Mouse (Mus musculus): ENCODE data around the gene Il1rap. TPM values are rescaled to one million over a fixed set of nuclear protein-coding genes. Genes with fewer than 3 reads are reported as not detected.

Gene Il1rap
- polyA plus RNA-seq, 1 experiment: not detected

DNA sequence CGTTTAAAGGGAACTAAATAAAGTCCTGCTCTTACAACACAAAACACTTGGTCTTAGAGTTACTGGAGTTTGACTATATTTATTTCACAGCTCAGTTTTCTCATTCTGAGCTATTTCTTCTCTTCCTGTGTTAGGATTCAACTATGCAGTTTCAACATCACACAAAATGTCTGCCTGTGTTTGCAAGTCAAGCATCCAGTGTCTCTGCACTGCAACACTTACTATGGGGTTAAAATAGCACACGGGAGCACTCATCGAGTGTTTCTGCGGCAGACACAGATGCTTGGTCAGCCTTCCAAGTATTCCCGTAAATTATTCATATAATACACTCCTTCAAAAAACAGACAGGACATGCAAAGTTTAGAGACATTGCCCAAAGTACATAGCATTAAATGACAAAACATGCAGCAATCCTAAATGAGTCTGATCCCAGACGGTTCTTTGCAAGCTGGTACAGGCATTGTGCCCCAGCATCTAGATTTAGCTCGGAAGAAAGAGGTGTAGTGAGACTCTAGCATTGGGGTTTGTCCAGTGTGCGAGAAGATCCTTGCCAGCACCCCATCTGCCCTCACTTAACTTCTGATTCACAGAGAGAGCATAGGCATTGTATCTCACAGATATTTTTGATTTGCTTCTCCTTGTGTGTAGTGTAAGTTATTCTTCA lies 119.1 kb downstream of the Il1rap start:
- no peak overlapping the region for H3K4me3 ChIP-seq (ENCODE audit: insufficient read depth, low read depth, low read length)
- TF ChIP-seq CTCF (IDR thresholded peaks at IDR 0.05; ENCODE audit: insufficient read depth, low read depth, low read length) (no peak), POLR2A (IDR thresholded peaks at IDR 0.05; ENCODE audit: insufficient read depth, low read depth, low read length) (no peak)
- 79% methylated on average over 8 of the region's 8 CpGs for WGBS

DNA sequence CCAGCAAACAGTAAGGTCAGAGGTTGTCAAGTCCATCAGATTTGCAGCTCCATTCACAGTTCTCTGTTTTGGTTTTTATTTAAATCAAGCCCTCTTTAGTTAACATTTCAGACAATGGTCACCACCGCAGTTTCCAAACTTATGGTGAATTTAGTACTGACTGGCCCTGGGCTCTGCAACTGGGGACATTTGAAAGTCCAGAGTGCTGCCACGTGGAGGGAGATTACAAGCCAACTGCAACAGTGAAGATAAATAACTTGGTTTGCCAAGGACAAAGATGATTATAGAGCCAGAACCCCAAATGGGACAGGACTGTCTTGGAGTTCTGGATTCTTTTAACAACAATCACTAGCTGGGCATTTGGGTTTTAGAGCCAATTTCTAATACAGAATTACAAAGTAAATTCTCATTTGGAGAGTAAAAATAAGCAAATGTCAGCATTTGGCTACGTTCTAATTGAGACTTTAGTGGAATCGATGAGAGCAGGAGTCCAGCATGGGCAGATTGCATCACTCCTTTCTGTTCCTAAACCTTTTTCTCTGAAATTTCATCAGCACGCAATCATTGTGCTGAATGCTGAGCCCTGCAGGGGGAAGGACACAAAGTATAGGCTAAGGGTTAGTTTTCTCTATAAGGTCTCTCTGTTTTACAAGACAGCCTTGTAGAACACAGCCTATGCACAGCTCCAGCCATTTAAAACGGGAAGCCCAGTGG lies 124.3 kb downstream of the Il1rap start:
- 64% methylated on average over 6 of the region's 6 CpGs for WGBS
- TF ChIP-seq POLR2A (IDR thresholded peaks at IDR 0.05; ENCODE audit: insufficient read depth, low read depth, low read length) (no peak), CTCF (IDR thresholded peaks at IDR 0.05; ENCODE audit: insufficient read depth, low read depth, low read length) (no peak)
- no peak overlapping the region for H3K4me3 ChIP-seq (ENCODE audit: insufficient read depth, low read depth, low read length)
- H3K4me1 ChIP-seq (ENCODE audit: control insufficient read depth, insufficient read depth, low read length): no peaks in the 10 kb centered on the region
- no peak overlapping the region for H3K27ac ChIP-seq (ENCODE audit: insufficient read depth, low read depth, low read length)

More for the DNA sequence above, 119.1 kb downstream of the Il1rap start:
- Histone ChIP-seq H3K27ac (ENCODE audit: insufficient read depth, low read depth, low read length) (no peak overlapping the region), H3K4me1 (ENCODE audit: control insufficient read depth, insufficient read depth, low read length) (no peaks in the 10 kb centered on the region)

DNA sequence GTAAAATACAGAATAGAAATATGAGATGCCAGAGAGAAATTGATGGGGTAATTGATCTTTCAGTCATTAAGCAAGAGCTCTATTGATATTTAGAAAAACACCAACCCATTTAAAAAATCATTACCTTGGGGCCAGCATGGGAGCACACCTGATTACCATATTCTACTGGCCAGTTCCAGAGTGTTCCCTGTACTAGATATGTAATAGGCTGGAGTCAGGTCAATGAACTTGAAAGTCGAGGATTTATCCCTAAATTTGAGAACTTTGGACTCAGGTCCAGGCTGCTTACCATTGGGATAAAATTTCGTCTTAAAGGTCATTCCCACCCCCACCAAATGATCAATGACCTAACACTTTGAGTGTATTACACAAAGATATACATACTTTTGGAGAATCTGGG lies 125.0 kb downstream of the Il1rap start:
- TF ChIP-seq CTCF (IDR thresholded peaks at IDR 0.05; ENCODE audit: insufficient read depth, low read depth, low read length) (no peak), POLR2A (IDR thresholded peaks at IDR 0.05; ENCODE audit: insufficient read depth, low read depth, low read length) (no peak)
- no peak overlapping the region for H3K27ac ChIP-seq (ENCODE audit: insufficient read depth, low read depth, low read length)
- no peaks in the 10 kb centered on the region for H3K4me1 ChIP-seq (ENCODE audit: control insufficient read depth, insufficient read depth, low read length)
- 88% methylated on average over 2 of the region's 2 CpGs for WGBS
- no peak overlapping the region for H3K4me3 ChIP-seq (ENCODE audit: insufficient read depth, low read depth, low read length)

DNA sequence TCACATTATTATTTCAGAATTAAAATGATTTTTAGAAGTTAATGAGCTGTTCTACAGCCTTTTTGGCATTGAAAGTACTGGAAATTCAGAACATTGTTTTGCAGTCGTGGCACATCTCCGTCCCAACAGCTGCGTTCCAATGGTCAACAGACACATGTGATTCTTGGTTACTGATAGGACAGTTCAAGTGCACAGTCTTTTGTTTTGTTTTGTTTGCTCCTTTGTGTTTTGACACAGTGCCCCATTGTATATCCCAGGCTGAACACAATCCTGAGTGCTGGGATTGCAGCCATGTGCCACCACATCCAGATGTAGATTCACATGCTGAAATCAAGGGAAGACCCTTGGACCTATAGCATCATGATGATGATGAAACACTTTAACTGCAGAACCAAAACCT lies 129.4 kb downstream of the Il1rap start:
- H3K27ac ChIP-seq (ENCODE audit: insufficient read depth, low read depth, low read length): no peak overlapping the region
- WGBS: 85% methylated on average over 3 of the region's 3 CpGs
- TF ChIP-seq POLR2A (IDR thresholded peaks at IDR 0.05; ENCODE audit: insufficient read depth, low read depth, low read length): no peak
- TF ChIP-seq CTCF (IDR thresholded peaks at IDR 0.05; ENCODE audit: insufficient read depth, low read depth, low read length): no peak
- no peak overlapping the region for H3K4me3 ChIP-seq (ENCODE audit: insufficient read depth, low read depth, low read length)
- no peaks in the 10 kb centered on the region for H3K4me1 ChIP-seq (ENCODE audit: control insufficient read depth, insufficient read depth, low read length)

DNA sequence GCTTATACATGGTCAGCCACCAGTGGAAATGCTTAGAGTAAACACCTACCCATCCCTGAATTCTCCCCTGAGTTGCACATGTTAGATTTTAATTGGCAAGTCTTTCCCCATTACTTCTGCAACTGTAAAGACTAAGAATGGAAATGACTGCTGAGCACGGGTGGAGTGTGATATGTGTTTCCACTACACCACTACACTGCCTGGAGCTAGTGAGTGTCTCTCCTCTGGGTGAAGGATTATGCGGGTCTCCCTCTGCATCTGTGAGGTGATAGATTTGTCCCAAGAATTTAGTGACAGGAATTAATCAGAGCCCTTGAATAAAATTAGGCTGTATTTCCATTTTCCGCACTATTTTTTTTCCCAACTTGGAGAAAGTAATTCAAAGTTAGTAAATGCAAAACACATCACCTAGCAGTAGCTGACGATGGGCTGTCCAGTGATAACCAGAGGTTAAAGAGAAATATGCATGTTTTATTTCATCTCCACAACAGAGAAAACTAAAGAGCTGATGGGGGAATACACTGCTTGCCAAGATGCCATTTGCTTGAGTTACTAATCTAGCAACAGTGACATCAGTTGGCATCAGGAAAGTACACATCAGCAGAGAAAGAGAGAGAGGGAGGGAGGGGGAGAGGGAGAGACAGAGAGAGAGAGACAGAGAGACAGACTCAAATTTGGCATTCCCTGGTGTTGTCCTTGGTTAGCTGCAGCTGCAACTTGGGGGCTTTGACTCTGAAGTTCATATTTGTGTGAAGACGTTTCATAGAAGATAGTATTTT lies 132.2 kb downstream of the Il1rap start:
- Histone ChIP-seq H3K4me1 (ENCODE audit: control insufficient read depth, insufficient read depth, low read length) (no peaks in the 10 kb centered on the region), H3K27ac (ENCODE audit: insufficient read depth, low read depth, low read length) (no peak overlapping the region), H3K4me3 (ENCODE audit: insufficient read depth, low read depth, low read length) (no peak overlapping the region)
- no peak for TF ChIP-seq POLR2A (IDR thresholded peaks at IDR 0.05; ENCODE audit: insufficient read depth, low read depth, low read length)
- TF ChIP-seq CTCF (IDR thresholded peaks at IDR 0.05; ENCODE audit: insufficient read depth, low read depth, low read length): no peak
- 73% methylated on average over 5 of the region's 5 CpGs for WGBS

DNA sequence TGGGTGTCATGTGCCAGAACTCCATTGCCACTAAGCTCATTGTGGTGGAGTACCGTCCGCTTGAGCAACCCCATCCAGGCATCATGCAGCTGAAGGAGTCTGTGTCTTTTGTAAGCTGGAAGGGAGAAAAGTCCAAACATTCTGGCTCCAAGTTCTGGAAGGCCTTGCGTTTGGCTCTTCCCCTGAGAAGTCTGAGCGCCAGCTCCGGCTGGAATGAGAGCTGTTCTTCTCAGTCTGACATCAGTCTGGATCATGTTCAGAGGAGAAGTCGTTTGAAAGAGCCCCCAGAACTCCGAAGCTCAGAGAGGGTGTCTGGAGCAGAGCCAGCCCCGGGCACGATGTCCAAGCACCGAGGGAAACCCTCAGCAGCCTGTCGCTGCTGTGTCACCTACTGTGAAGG lies 141.0 kb downstream of the Il1rap start:
- TF ChIP-seq POLR2A (IDR thresholded peaks at IDR 0.05; ENCODE audit: insufficient read depth, low read depth, low read length) (no peak), CTCF (IDR thresholded peaks at IDR 0.05; ENCODE audit: insufficient read depth, low read depth, low read length) (no peak)
- Histone ChIP-seq H3K27ac (ENCODE audit: insufficient read depth, low read depth, low read length) (no peak overlapping the region), H3K4me3 (ENCODE audit: insufficient read depth, low read depth, low read length) (no peak overlapping the region), H3K4me1 (ENCODE audit: control insufficient read depth, insufficient read depth, low read length) (no peaks in the 10 kb centered on the region)
- 44% methylated on average over 11 of the region's 11 CpGs for WGBS

DNA sequence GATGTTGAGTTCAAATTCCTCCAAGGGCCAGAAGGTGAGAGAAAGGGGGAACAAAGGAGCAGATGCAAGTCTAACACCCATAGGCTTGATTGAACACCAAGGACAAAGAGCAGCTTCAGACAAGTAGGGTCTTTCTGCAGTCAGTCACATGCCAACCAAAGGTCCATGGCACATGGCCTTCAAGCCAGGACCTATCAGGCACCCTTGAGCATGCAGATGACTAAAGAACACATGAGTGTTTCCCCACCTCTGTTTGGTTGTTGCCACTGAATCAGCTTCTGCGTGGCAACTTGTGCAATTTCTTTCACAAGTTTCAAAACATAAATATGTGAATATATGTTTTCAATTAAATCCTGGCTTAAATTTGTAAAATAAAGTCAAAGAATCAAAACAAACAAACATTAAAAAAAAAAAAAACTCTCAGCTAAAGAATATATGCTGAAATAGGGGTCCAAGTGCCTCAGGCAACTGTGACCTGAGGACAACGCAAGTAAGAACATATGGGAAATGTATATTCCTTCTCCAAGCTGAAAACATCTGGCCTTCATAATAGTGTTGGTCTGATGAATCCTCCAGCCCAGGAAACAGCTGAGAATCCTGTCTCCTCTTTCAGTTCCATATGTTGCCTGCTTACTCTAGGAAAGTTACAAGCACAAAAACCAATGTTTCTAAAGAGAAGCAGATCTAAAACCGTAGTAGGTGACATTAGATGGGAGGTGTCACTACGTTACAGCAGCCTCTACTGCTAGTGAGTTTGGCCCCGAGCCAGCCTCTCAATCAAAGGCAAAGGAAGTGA lies 142.6 kb downstream of the Il1rap start:
- TF ChIP-seq CTCF (IDR thresholded peaks at IDR 0.05; ENCODE audit: insufficient read depth, low read depth, low read length) (no peak), POLR2A (IDR thresholded peaks at IDR 0.05; ENCODE audit: insufficient read depth, low read depth, low read length) (no peak)
- Histone ChIP-seq H3K4me1 (ENCODE audit: control insufficient read depth, insufficient read depth, low read length) (no peaks in the 10 kb centered on the region), H3K4me3 (ENCODE audit: insufficient read depth, low read depth, low read length) (no peak overlapping the region), H3K27ac (ENCODE audit: insufficient read depth, low read depth, low read length) (no peak overlapping the region)
- 81% methylated on average over 5 of the region's 5 CpGs for WGBS

DNA sequence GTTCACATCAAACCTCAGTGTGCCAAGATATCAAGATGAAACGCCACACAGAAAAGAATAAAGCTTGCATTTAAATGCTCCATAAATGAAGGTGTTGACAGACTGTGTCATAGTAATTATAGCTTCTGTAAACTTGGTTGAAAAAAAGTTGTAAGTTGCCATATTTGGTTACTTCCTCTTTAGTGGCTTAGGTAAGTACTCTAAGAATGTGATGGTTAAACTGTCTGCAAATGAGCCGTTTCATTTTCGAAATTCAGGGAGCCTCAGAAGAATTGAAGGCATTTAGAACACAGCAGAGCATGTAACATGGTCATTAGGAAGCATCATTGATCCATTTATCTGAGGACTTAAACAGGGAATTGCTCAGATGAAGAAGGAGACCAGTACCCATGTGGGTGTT lies 146.6 kb downstream of the Il1rap start:
- TF ChIP-seq CTCF (IDR thresholded peaks at IDR 0.05; ENCODE audit: insufficient read depth, low read depth, low read length): no peak
- TF ChIP-seq POLR2A (IDR thresholded peaks at IDR 0.05; ENCODE audit: insufficient read depth, low read depth, low read length): no peak
- H3K4me3 ChIP-seq (ENCODE audit: insufficient read depth, low read depth, low read length): no peak overlapping the region
- WGBS: 73% methylated on average over 3 of the region's 3 CpGs

More for the DNA sequence above, 146.6 kb downstream of the Il1rap start:
- H3K27ac ChIP-seq (ENCODE audit: insufficient read depth, low read depth, low read length): no peak overlapping the region
- no peaks in the 10 kb centered on the region for H3K4me1 ChIP-seq (ENCODE audit: control insufficient read depth, insufficient read depth, low read length)

Measured in olfactory bulb, adult 2 months (tissue).